Mouse (Mus musculus): ENCODE results near the gene Recql5. TPM values are rescaled to one million over a fixed set of nuclear protein-coding genes. Genes with fewer than 3 reads are reported as not detected.

The Recql5 gene
- polyA plus RNA-seq, 1 experiment from 2014 or later = 34.6 TPM

GRCm38 (mm10) chr11:115889159-115889558 is 44.1 kb downstream of the Recql5 start:
- no peak for DNase-seq (ENCODE audit: low spot score)
- H3K4me1 ChIP-seq = peaks cover 10% of the 10 kb centered on the region
- 82% methylated on average over 6 of the region's 6 CpGs for WGBS
- H3K27ac ChIP-seq = 0 out of 2 replicates have a peak overlapping the region, but pooled peaks have one; percentile 5
- H3K9me3 ChIP-seq (replicated peaks) = no peaks in the 10 kb centered on the region
- H3K4me3 ChIP-seq = no peak overlapping the region
- H3K36me3 ChIP-seq = peaks cover 23% of the 10 kb centered on the region
- peaks cover 4% of the 10 kb centered on the region for H3K27me3 ChIP-seq (ENCODE audit: low read depth, poor library complexity, severe bottlenecking)

GRCm38 (mm10) chr11:115888020-115888419 is 45.3 kb downstream of the Recql5 start:
- Histone ChIP-seq H3K27me3 (ENCODE audit: low read depth, poor library complexity, severe bottlenecking) (peaks cover 15% of the 10 kb centered on the region), H3K27ac (no peak overlapping the region), H3K36me3 (peaks cover 12% of the 10 kb centered on the region), H3K4me1 (peaks cover 16% of the 10 kb centered on the region), H3K4me3 (no peak overlapping the region), H3K9me3 (replicated peaks) (no peaks in the 10 kb centered on the region)
- 91% methylated on average over 5 of the region's 5 CpGs for WGBS
- no peak for DNase-seq (ENCODE audit: low spot score)

GRCm38 (mm10) chr11:115886446-115886845 is 46.8 kb downstream of the Recql5 start:
- no peak for DNase-seq (ENCODE audit: low spot score)
- no peaks in the 10 kb centered on the region for H3K9me3 ChIP-seq (replicated peaks)
- H3K4me3 ChIP-seq = no peak overlapping the region
- peaks cover 16% of the 10 kb centered on the region for H3K4me1 ChIP-seq
- no peak overlapping the region for H3K27ac ChIP-seq
- peaks cover 31% of the 10 kb centered on the region for H3K27me3 ChIP-seq (ENCODE audit: low read depth, poor library complexity, severe bottlenecking)
- no peaks in the 10 kb centered on the region for H3K36me3 ChIP-seq
- whole genome bisulfite sequencing = 89% methylated on average over 11 of the region's 11 CpGs

- no peaks in the 10 kb centered on the region for H3K9me3 ChIP-seq (replicated peaks)
- no peak for DNase-seq (ENCODE audit: low spot score)
- H3K4me3 ChIP-seq = no peak overlapping the region
- H3K36me3 ChIP-seq = no peaks in the 10 kb centered on the region
- WGBS = 71% methylated on average over 11 of the region's 11 CpGs
- peaks cover 13% of the 10 kb centered on the region for H3K4me1 ChIP-seq
- H3K27ac ChIP-seq = no peak overlapping the region
- peaks cover 32% of the 10 kb centered on the region for H3K27me3 ChIP-seq (ENCODE audit: low read depth, poor library complexity, severe bottlenecking)
Measured at GRCm38 (mm10) chr11:115885281-115885680, 48.0 kb downstream of the Recql5 start.

- Histone ChIP-seq H3K36me3 (no peaks in the 10 kb centered on the region), H3K27ac (no peak overlapping the region), H3K27me3 (ENCODE audit: low read depth, poor library complexity, severe bottlenecking) (peaks cover 32% of the 10 kb centered on the region), H3K9me3 (replicated peaks) (no peaks in the 10 kb centered on the region), H3K4me3 (no peak overlapping the region), H3K4me1 (peaks cover 13% of the 10 kb centered on the region)
- DNase-seq (ENCODE audit: low spot score) = no peak
- WGBS = 95% methylated on average over 3 of the region's 3 CpGs
Measured at GRCm38 (mm10) chr11:115884361-115884760, 48.9 kb downstream of the Recql5 start.

GRCm38 (mm10) chr11:115883251-115883650 is 50.0 kb downstream of the Recql5 start:
- no peaks in the 10 kb centered on the region for H3K9me3 ChIP-seq (replicated peaks)
- 22% methylated on average over 17 of the region's 17 CpGs for WGBS
- H3K27ac ChIP-seq = no peak overlapping the region
- peaks cover 12% of the 10 kb centered on the region for H3K4me1 ChIP-seq
- no peaks in the 10 kb centered on the region for H3K36me3 ChIP-seq
- no peak overlapping the region for H3K4me3 ChIP-seq
- no peak for DNase-seq (ENCODE audit: low spot score)
- peaks cover 32% of the 10 kb centered on the region for H3K27me3 ChIP-seq (ENCODE audit: low read depth, poor library complexity, severe bottlenecking)

GRCm38 (mm10) chr11:115881002-115881401 is 52.3 kb downstream of the Recql5 start:
- peak; percentile 68 for DNase-seq (ENCODE audit: low spot score)
- peaks cover 32% of the 10 kb centered on the region for H3K27me3 ChIP-seq (ENCODE audit: low read depth, poor library complexity, severe bottlenecking)
- 29% methylated on average over 5 of the region's 5 CpGs for WGBS
- H3K4me1 ChIP-seq = peaks cover 16% of the 10 kb centered on the region
- H3K9me3 ChIP-seq (replicated peaks) = no peaks in the 10 kb centered on the region
- H3K36me3 ChIP-seq = no peaks in the 10 kb centered on the region
- H3K27ac ChIP-seq = no peak overlapping the region
- no peak overlapping the region for H3K4me3 ChIP-seq

GRCm38 (mm10) chr11:115878071-115878470 is 55.2 kb downstream of the Recql5 start:
- H3K36me3 ChIP-seq = no peaks in the 10 kb centered on the region
- DNase-seq (ENCODE audit: low spot score) = no peak
- no peaks in the 10 kb centered on the region for H3K9me3 ChIP-seq (replicated peaks)
- H3K27ac ChIP-seq = no peak overlapping the region
- peaks cover 10% of the 10 kb centered on the region for H3K4me1 ChIP-seq
- H3K4me3 ChIP-seq = no peak overlapping the region
- WGBS = 84% methylated on average over 8 of the region's 8 CpGs
- peaks cover 17% of the 10 kb centered on the region for H3K27me3 ChIP-seq (ENCODE audit: low read depth, poor library complexity, severe bottlenecking)

- Histone ChIP-seq H3K4me1 (peaks cover 11% of the 10 kb centered on the region), H3K4me3 (no peak overlapping the region), H3K27ac (0 out of 2 replicates have a peak overlapping the region, but pooled peaks have one; percentile 15), H3K27me3 (ENCODE audit: low read depth, poor library complexity, severe bottlenecking) (peaks cover 9% of the 10 kb centered on the region), H3K36me3 (no peaks in the 10 kb centered on the region), H3K9me3 (replicated peaks) (no peaks in the 10 kb centered on the region)
- no peak for DNase-seq (ENCODE audit: low spot score)
- WGBS = 59% methylated on average over 6 of the region's 6 CpGs
Measured at GRCm38 (mm10) chr11:115877174-115877755, 56.0 kb downstream of the Recql5 start.

- WGBS = 82% methylated on average over 5 of the region's 5 CpGs
- Histone ChIP-seq H3K4me3 (no peak overlapping the region), H3K4me1 (peaks cover 14% of the 10 kb centered on the region), H3K36me3 (no peaks in the 10 kb centered on the region), H3K27ac (no peak overlapping the region), H3K9me3 (replicated peaks) (no peaks in the 10 kb centered on the region), H3K27me3 (ENCODE audit: low read depth, poor library complexity, severe bottlenecking) (peaks cover 1% of the 10 kb centered on the region; the same call in 1 of the 2 replicates)
- DNase-seq (ENCODE audit: low spot score) = no peak
Measured at GRCm38 (mm10) chr11:115876438-115876837, 56.8 kb downstream of the Recql5 start.

- Histone ChIP-seq H3K27ac (no peak overlapping the region), H3K27me3 (ENCODE audit: low read depth, poor library complexity, severe bottlenecking) (no peaks in the 10 kb centered on the region), H3K36me3 (no peaks in the 10 kb centered on the region), H3K9me3 (replicated peaks) (no peaks in the 10 kb centered on the region), H3K4me3 (no peak overlapping the region), H3K4me1 (peaks cover 14% of the 10 kb centered on the region)
- WGBS = 90% methylated on average over 3 of the region's 3 CpGs
- no peak for DNase-seq (ENCODE audit: low spot score)
Measured at GRCm38 (mm10) chr11:115875935-115876334, 57.3 kb downstream of the Recql5 start.

GRCm38 (mm10) chr11:115872437-115872836 is 60.8 kb downstream of the Recql5 start:
- 64% methylated on average over 4 of the region's 4 CpGs for WGBS
- DNase-seq (ENCODE audit: low spot score) = no peak

GRCm38 (mm10) chr11:115869393-115869792 is 63.9 kb downstream of the Recql5 start:
- peaks cover 13% of the 10 kb centered on the region; the same call in 1 of the 2 replicates for H3K4me1 ChIP-seq
- no peak for DNase-seq (ENCODE audit: low spot score)
- H3K4me3 ChIP-seq = no peak overlapping the region
- H3K27me3 ChIP-seq (ENCODE audit: low read depth, poor library complexity, severe bottlenecking) = no peaks in the 10 kb centered on the region
- no peak overlapping the region for H3K27ac ChIP-seq
- H3K36me3 ChIP-seq = no peaks in the 10 kb centered on the region
- no peaks in the 10 kb centered on the region for H3K9me3 ChIP-seq (replicated peaks)
- WGBS = 94% methylated on average over 8 of the region's 8 CpGs

More at GRCm38 (mm10) chr11:115872437-115872836, 60.8 kb downstream of the Recql5 start:
- no peaks in the 10 kb centered on the region for H3K27me3 ChIP-seq (ENCODE audit: low read depth, poor library complexity, severe bottlenecking)
- H3K36me3 ChIP-seq = no peaks in the 10 kb centered on the region
- no peaks in the 10 kb centered on the region for H3K9me3 ChIP-seq (replicated peaks)
- H3K4me3 ChIP-seq = no peak overlapping the region
- H3K27ac ChIP-seq = peak overlapping the region; percentile 30; the same call in 1 of the 2 replicates
- H3K4me1 ChIP-seq = peaks cover 14% of the 10 kb centered on the region

GRCm38 (mm10) chr11:115863895-115864294 is 69.4 kb downstream of the Recql5 start:
- 89% methylated on average over 8 of the region's 8 CpGs for WGBS
- no peak overlapping the region for H3K4me3 ChIP-seq
- no peaks in the 10 kb centered on the region for H3K9me3 ChIP-seq (replicated peaks)
- H3K27ac ChIP-seq = no peak overlapping the region
- H3K27me3 ChIP-seq (ENCODE audit: low read depth, poor library complexity, severe bottlenecking) = peaks cover 38% of the 10 kb centered on the region
- no peak for DNase-seq (ENCODE audit: low spot score)
- H3K36me3 ChIP-seq = no peaks in the 10 kb centered on the region
- H3K4me1 ChIP-seq = peaks cover 27% of the 10 kb centered on the region
